Mouse (Mus musculus) limb, embryonic 11.5 days (tissue): ENCODE measurements at regions not wholly inside any gene's neighbourhood (a gene's known extent, or its start where the extent isn't known, plus 50 kb on each side); places are given as distances from the start of the nearest gene placed in this dataset.

Experiments used
- ATAC-seq: fragments of 200-750 bp; cut with Nextera tagmentation; 2 replicates; pipeline ENCODE4 v1.8.0; 2017; ENCODE audit warnings: low read depth; ENCODE audit not compliant: insufficient number of reproducible peaks, low FRiP score, low TSS enrichment
- DNase-seq: peaks from one replicate; pipeline ENCODE4 v3.0.0-alpha.2; 2015; ENCODE audit warnings: low spot score
- H3K27ac ChIP-seq: fragments of 300-500 bp; sonication (generic); replicated peaks from 2 replicates; pipeline ENCODE4 v1.5.1; 2014; ENCODE audit warnings: low read depth, mild to moderate bottlenecking, low read length
- H3K27me3 ChIP-seq: fragments of 300-500 bp; sonication (generic); 2 replicates; pipeline ENCODE4 v1.6.1; 2014; ENCODE audit warnings: mild to moderate bottlenecking, low read length, mixed read lengths; ENCODE audit not compliant: control insufficient read depth, insufficient read depth
- H3K36me3 ChIP-seq: fragments of 300-500 bp; sonication (generic); 2 replicates; pipeline ENCODE4 v1.6.1; 2014; ENCODE audit warnings: mild to moderate bottlenecking, low read length, moderate library complexity, mixed read lengths; ENCODE audit not compliant: control insufficient read depth, insufficient read depth
- H3K4me1 ChIP-seq: fragments of 300-500 bp; sonication (generic); 2 replicates; pipeline ENCODE4 v1.6.1; 2014; ENCODE audit warnings: low read length, mixed read lengths; ENCODE audit not compliant: control insufficient read depth, insufficient read depth
- H3K4me2 ChIP-seq: fragments of 300-500 bp; sonication (generic); 2 replicates; pipeline ENCODE4 v1.6.1; 2014; ENCODE audit warnings: low read depth, mild to moderate bottlenecking, moderate library complexity; ENCODE audit not compliant: severe bottlenecking
- H3K4me3 ChIP-seq: fragments of 300-500 bp; sonication (generic); 2 replicates; pipeline ENCODE4 v1.5.1; 2014; ENCODE audit warnings: low read depth, low read length
- H3K9ac ChIP-seq: fragments of 300-500 bp; sonication (generic); 2 replicates; pipeline ENCODE4 v1.6.1; 2014; ENCODE audit warnings: mild to moderate bottlenecking, low read length
- H3K9me3 ChIP-seq: fragments of 300-500 bp; sonication (generic); 2 replicates; pipeline ENCODE4 v1.6.1; 2016; ENCODE audit warnings: low read length; ENCODE audit not compliant: control insufficient read depth
- WGBS: fragments of 180-500 bp; shearing (Covaris S2); extraction: QIAGEN DNeasy Blood & Tissue Kit; methylation state at CpG from one replicate; pipeline ENCODE4 v1.1.7; 2014; 5-methylcytosine and 5-hydroxymethylcytosine counted together

- ATAC-seq, result no peak
- no peak overlapping the region for H3K4me3 ChIP-seq
- 67% methylated on average over 5 of the region's 5 CpGs for WGBS
- no peak for DNase-seq
- H3K27ac ChIP-seq, result no peak overlapping the region
- H3K9ac ChIP-seq, result no peak overlapping the region
- H3K4me1 ChIP-seq, result no peaks in the 10 kb centered on the region
- H3K4me2 ChIP-seq, result no peak overlapping the region
- no peaks in the 10 kb centered on the region for H3K27me3 ChIP-seq
- H3K9me3 ChIP-seq, result no peaks in the 10 kb centered on the region
- H3K36me3 ChIP-seq, result no peaks in the 10 kb centered on the region
Measured at GRCm38 (mm10) chr3:35688111-35688510, 65.8 kb upstream of the Atp11b start.

DNA sequence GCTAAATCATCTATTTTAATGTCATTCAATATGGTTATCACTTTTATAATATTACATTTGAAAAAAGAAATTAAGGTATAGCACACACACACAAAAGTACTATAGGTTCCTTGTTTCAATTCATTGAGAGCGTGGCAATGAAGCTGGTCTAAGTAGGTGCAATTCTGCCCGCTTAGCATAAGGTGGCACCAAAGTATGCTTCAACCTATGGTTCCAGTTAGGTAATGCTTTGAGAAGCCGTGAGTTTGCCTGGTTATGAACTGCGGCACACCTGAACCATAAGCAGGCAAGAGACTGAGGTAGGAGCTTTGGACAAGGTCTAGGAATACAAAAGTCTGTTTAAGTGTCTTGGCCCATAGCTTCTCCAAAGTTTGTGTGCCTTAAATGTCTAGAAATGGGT, 65.1 kb upstream of the Atp11b start:
- H3K27me3 ChIP-seq, result no peaks in the 10 kb centered on the region
- no peak overlapping the region for H3K4me2 ChIP-seq
- H3K4me1 ChIP-seq, result no peaks in the 10 kb centered on the region
- H3K4me3 ChIP-seq, result no peak overlapping the region
- WGBS, result 20% methylated on average over 4 of the region's 4 CpGs
- H3K9ac ChIP-seq, result no peak overlapping the region
- H3K36me3 ChIP-seq, result no peaks in the 10 kb centered on the region
- ATAC-seq, result no peak
- DNase-seq, result peak; percentile 30
- H3K27ac ChIP-seq, result no peak overlapping the region
- H3K9me3 ChIP-seq, result no peaks in the 10 kb centered on the region

DNA sequence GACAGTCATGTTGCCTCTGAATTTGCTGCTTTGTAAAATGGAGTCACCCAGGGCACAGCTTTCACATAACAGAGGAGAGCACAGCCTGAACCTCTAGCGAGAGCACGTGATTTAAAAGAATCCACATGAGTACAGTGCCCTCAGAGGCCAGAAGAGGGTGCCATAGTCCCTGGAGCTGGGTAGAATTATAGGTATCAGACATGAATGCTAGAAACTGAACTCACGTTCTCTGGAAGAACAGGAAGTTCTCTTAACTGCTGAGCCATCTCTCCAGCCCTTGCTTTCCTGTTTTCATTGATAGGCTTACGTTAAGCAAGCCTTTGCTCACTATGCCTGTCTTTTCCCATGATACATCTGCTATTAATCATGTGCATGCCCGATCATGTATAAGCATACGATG, 60.9 kb upstream of the Atp11b start:
- 51% methylated on average over 6 of the region's 6 CpGs for WGBS
- Histone ChIP-seq H3K27ac (no peak overlapping the region), H3K4me3 (no peak overlapping the region), H3K4me1 (no peaks in the 10 kb centered on the region), H3K9me3 (no peaks in the 10 kb centered on the region), H3K4me2 (no peak overlapping the region), H3K36me3 (no peaks in the 10 kb centered on the region), H3K27me3 (no peaks in the 10 kb centered on the region), H3K9ac (no peak overlapping the region)
- peak; percentile 68; the same call in 1 of the 2 replicates for ATAC-seq
- peak; percentile 70 for DNase-seq

DNA sequence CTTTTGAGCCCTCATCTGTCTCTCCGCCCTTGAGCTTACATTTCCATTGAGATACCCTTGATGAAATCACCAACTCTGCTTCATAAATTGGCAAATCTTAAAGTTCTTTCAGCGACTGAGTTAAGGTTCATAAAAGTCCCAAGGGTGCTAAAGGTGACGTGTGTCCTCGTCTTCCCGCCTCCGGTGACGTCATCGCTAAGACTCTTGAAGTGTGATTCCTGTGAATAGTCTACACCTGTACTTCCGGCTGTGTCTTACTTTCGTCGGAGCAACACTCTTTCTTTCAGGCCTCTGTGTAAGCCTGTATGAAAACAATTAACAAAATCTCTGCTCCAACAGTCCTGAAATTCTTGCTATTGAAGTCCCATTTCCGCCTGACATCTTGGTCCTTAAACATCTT, 60.4 kb upstream of the Atp11b start:
- DNase-seq (no peak), ATAC-seq (no peak)
- H3K4me1 ChIP-seq, result no peaks in the 10 kb centered on the region
- no peak overlapping the region for H3K9ac ChIP-seq
- no peak overlapping the region for H3K4me2 ChIP-seq
- H3K36me3 ChIP-seq, result no peaks in the 10 kb centered on the region
- WGBS, result 87% methylated on average over 12 of the region's 12 CpGs
- H3K4me3 ChIP-seq, result no peak overlapping the region
- no peaks in the 10 kb centered on the region for H3K9me3 ChIP-seq
- no peak overlapping the region for H3K27ac ChIP-seq
- no peaks in the 10 kb centered on the region for H3K27me3 ChIP-seq

GRCm38 (mm10) chr3:35694241-35694640, 59.7 kb upstream of the Atp11b start:
- DNase-seq, result no peak
- no peak for ATAC-seq
- no peak overlapping the region for H3K4me3 ChIP-seq
- H3K4me2 ChIP-seq, result no peak overlapping the region
- no peak overlapping the region for H3K27ac ChIP-seq
- H3K36me3 ChIP-seq, result no peaks in the 10 kb centered on the region
- no peaks in the 10 kb centered on the region for H3K27me3 ChIP-seq
- H3K9me3 ChIP-seq, result no peaks in the 10 kb centered on the region
- H3K4me1 ChIP-seq, result no peaks in the 10 kb centered on the region
- WGBS, result 79% methylated on average over 4 of the region's 4 CpGs
- H3K9ac ChIP-seq, result no peak overlapping the region

GRCm38 (mm10) chr3:35695859-35696258, 58.0 kb upstream of the Atp11b start:
- Histone ChIP-seq H3K27ac (no peak overlapping the region), H3K9ac (no peak overlapping the region), H3K4me1 (no peaks in the 10 kb centered on the region), H3K36me3 (no peaks in the 10 kb centered on the region), H3K9me3 (no peaks in the 10 kb centered on the region), H3K4me3 (no peak overlapping the region), H3K4me2 (no peak overlapping the region), H3K27me3 (no peaks in the 10 kb centered on the region)
- DNase-seq (no peak), ATAC-seq (no peak)
- 61% methylated on average over 3 of the region's 3 CpGs for WGBS

GRCm38 (mm10) chr3:35699266-35699665, 54.6 kb upstream of the Atp11b start:
- WGBS, result 89% methylated on average over 2 of the region's 2 CpGs
- Histone ChIP-seq H3K27me3 (no peaks in the 10 kb centered on the region), H3K27ac (no peak overlapping the region), H3K9ac (no peak overlapping the region), H3K4me1 (no peaks in the 10 kb centered on the region), H3K4me3 (no peak overlapping the region), H3K4me2 (no peak overlapping the region), H3K36me3 (no peaks in the 10 kb centered on the region), H3K9me3 (no peaks in the 10 kb centered on the region)
- ATAC-seq (no peak), DNase-seq (no peak)

GRCm38 (mm10) chr3:35699979-35700378, 53.9 kb upstream of the Atp11b start:
- H3K4me1 ChIP-seq, result no peaks in the 10 kb centered on the region
- H3K27ac ChIP-seq, result no peak overlapping the region
- ATAC-seq (no peak), DNase-seq (no peak)
- H3K9me3 ChIP-seq, result no peaks in the 10 kb centered on the region
- no peak overlapping the region for H3K4me3 ChIP-seq
- H3K36me3 ChIP-seq, result no peaks in the 10 kb centered on the region
- no peak overlapping the region for H3K4me2 ChIP-seq
- H3K9ac ChIP-seq, result no peak overlapping the region
- H3K27me3 ChIP-seq, result no peaks in the 10 kb centered on the region

DNA sequence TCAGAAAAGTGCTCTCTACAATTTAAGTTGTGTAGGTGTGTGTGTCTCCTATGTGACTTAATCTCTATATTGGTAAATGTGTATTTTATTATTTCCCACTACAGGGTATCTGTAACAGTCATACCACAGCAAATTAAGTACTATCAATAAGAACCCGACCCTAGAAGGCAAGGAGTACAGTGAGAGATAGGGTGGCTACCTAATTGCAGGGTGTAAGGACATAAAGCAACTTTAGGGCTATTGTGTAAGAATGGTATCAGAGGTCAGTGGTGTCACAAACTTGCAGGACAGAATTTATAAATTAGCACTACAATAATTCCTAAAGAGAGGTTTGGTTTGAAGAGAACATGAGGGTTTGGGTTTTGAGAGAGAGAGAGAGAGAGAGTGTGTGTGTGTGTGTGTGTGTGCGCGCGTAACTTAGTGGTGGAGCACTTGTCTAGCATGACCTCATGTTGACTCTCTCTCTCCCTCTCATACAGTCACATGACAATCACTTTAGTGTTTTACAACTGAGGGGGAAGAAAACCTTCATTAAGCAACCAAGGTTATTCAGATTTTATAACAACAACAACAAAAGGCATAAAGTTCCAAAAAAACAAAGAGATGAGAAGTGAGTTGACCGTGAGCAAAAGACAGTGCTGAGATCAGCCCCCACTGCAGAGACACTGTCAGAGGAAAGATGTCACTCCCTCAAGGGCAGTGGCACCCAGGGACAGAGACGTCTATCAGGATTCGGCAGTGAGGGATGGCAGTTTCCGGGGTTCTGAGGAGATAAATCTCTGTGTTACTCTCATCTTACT, 50.2 kb upstream of the Atp11b start:
- WGBS, result 70% methylated on average over 8 of the region's 8 CpGs
- no peak for DNase-seq
- no peaks in the 10 kb centered on the region for H3K27me3 ChIP-seq
- no peak overlapping the region for H3K27ac ChIP-seq
- no peaks in the 10 kb centered on the region for H3K9me3 ChIP-seq
- H3K4me3 ChIP-seq, result no peak overlapping the region
- no peaks in the 10 kb centered on the region for H3K36me3 ChIP-seq
- no peak for ATAC-seq
- no peak overlapping the region for H3K4me2 ChIP-seq
- no peak overlapping the region for H3K9ac ChIP-seq
- H3K4me1 ChIP-seq, result no peaks in the 10 kb centered on the region
